Mouse (Mus musculus) lung, adult 2 months (tissue): ENCODE data around the gene Zfp341.

Experiments
- CTCF ChIP-seq: fragments of 200-500 bp; IDR thresholded peaks from 2 replicates; pipeline ENCODE4 v1.5.1; 2011; ENCODE audit warnings: mild to moderate bottlenecking, low read length, control low read depth; ENCODE audit not compliant: insufficient read depth
- POLR2A ChIP-seq: fragments of 200-500 bp; IDR thresholded peaks from 2 replicates; pipeline ENCODE4 v1.6.1; 2011; ENCODE audit warnings: low read depth, mild to moderate bottlenecking, control low read depth, low read length, borderline replicate concordance; ENCODE audit errors: extremely low read depth

- TF ChIP-seq CTCF (no peak), POLR2A (no peak)
These were observed 46.5 kb upstream of the Zfp341 start for GRCm38 (mm10) chr2:154566641-154567040.
